Mouse (Mus musculus) MEL (cell line): ENCODE results near the gene Six1.

ENCODE experiments used
- BHLHE40 ChIP-seq: IDR thresholded peaks from 2 replicates; pipeline ENCODE4 v1.6.1; 2012; ENCODE audit warnings: low read depth, mild to moderate bottlenecking, inconsistent platforms, low read length, improper control_type of control experiment, borderline replicate concordance
- CTCF ChIP-seq, 3 experiments: IDR thresholded peaks in 2 of 3; conservative IDR thresholded peaks in 1 of 3; 2 replicates each; pipeline ENCODE4 v1.5.1; 2011 to 2012; ENCODE audit warnings: low read length in 3 of 3, low read depth in 2 of 3, mild to moderate bottlenecking in 2 of 3, improper control_type of control experiment in 1 of 3, inconsistent platforms in 1 of 3, mixed read lengths in 1 of 3, moderate library complexity in 1 of 3; ENCODE audit not compliant: control insufficient read depth in 1 of 3, insufficient read depth in 1 of 3, poor library complexity in 1 of 3, severe bottlenecking in 1 of 3
- GATA1 ChIP-seq: IDR thresholded peaks from 2 replicates; pipeline ENCODE4 v1.6.1; 2011; ENCODE audit warnings: low read depth, low read length, improper control_type of control experiment
- POLR2A ChIP-seq, 2 experiments: IDR thresholded peaks; 2 replicates each; pipeline ENCODE4 v1.6.1; 2011 to 2012; ENCODE audit warnings: low read length in 2 of 2, mild to moderate bottlenecking in 2 of 2, control low read depth in 1 of 2, improper control_type of control experiment in 1 of 2, low read depth in 1 of 2, moderate library complexity in 1 of 2; ENCODE audit not compliant: control insufficient read depth in 1 of 2, insufficient read depth in 1 of 2, poor library complexity in 1 of 2
- POLR2AphosphoS2 ChIP-seq: IDR thresholded peaks from 2 replicates; pipeline ENCODE4 v1.6.1; 2011; ENCODE audit warnings: low read length, improper control_type of control experiment
- POLR2AphosphoS5 ChIP-seq: IDR thresholded peaks from 2 replicates; pipeline ENCODE4 v1.6.1; 2012; ENCODE audit warnings: low read depth, borderline replicate concordance, mild to moderate bottlenecking, inconsistent platforms, low read length, moderate library complexity, mixed read lengths
- TAL1 ChIP-seq: IDR thresholded peaks from 2 replicates; pipeline ENCODE4 v1.6.1; 2012; ENCODE audit warnings: mild to moderate bottlenecking, inconsistent platforms, low read length, moderate library complexity, mixed read lengths
- ZNF384 ChIP-seq: IDR thresholded peaks from 2 replicates; pipeline ENCODE4 v1.6.1; 2012; ENCODE audit warnings: low read depth, mild to moderate bottlenecking, inconsistent platforms, low read length, improper control_type of control experiment

- TF ChIP-seq ZNF384, result no peak
- TF ChIP-seq CTCF (IDR thresholded peaks at IDR 0.05 in 2 of 3, conservative IDR thresholded peaks at IDR 0.05 in 1 of 3; ENCODE audit: control insufficient read depth in 1 of 3, insufficient read depth in 1 of 3, low read depth in 2 of 3, low read length in 3 of 3, poor library complexity in 1 of 3, severe bottlenecking in 1 of 3), result no peak
- TF ChIP-seq POLR2AphosphoS2, result no peak
- no peak for TF ChIP-seq POLR2AphosphoS5
- no peak for TF ChIP-seq POLR2A (IDR thresholded peaks at IDR 0.05; ENCODE audit: control insufficient read depth in 1 of 2, insufficient read depth in 1 of 2, low read depth in 1 of 2, low read length in 2 of 2, poor library complexity in 1 of 2)
- no peak for TF ChIP-seq TAL1
- no peak for TF ChIP-seq BHLHE40
- TF ChIP-seq GATA1, result no peak
Observed at GRCm38 (mm10) chr12:73018838-73019237, 34.8 kb downstream of the Six1 start.
